Mouse (Mus musculus) CH12.LX (cell line): ENCODE measurements around the gene Prss27. TPM values are rescaled to one million over a fixed set of nuclear protein-coding genes. Genes with fewer than 3 reads are reported as not detected.

Experiments
- DNase-seq: peaks from one replicate; pipeline ENCODE4 v3.0.0-alpha.2; 2013; ENCODE audit errors: extremely low read depth
- H3K27ac ChIP-seq: 2 replicates; pipeline ENCODE4 v1.5.1; 2012; ENCODE audit warnings: low read depth, mild to moderate bottlenecking, control low read depth, moderate library complexity; ENCODE audit not compliant: insufficient read depth
- H3K27me3 ChIP-seq: replicated peaks from 2 replicates; pipeline ENCODE3; 2012; ENCODE audit warnings: inconsistent platforms
- H3K36me3 ChIP-seq, 2 experiments: replicated peaks in 1 of 2; 2 replicates each; pipeline versions ENCODE3 to v1.6.1; 2012; ENCODE audit warnings: inconsistent platforms in 1 of 2, low read length in 1 of 2, mild to moderate bottlenecking in 1 of 2, mixed read lengths in 1 of 2, moderate library complexity in 1 of 2; ENCODE audit not compliant: control insufficient read depth in 1 of 2, insufficient read depth in 1 of 2
- H3K4me1 ChIP-seq, 2 experiments: 2 replicates each; pipeline ENCODE4 v1.6.1; 2012; ENCODE audit warnings: inconsistent platforms in 1 of 2, moderate library complexity in 1 of 2; ENCODE audit not compliant: insufficient read depth in 2 of 2, control insufficient read depth in 1 of 2
- H3K4me2 ChIP-seq: 2 replicates; pipeline ENCODE4 v1.6.1; 2012; ENCODE audit warnings: low read depth, mild to moderate bottlenecking, control low read depth; ENCODE audit not compliant: poor library complexity, insufficient read depth, severe bottlenecking
- H3K4me3 ChIP-seq, 3 experiments: fragments of 150-350 bp in 1 of 3; sonication (generic) in 1 of 3; replicated peaks in 1 of 3; 2 replicates each; pipeline versions ENCODE3 to v1.5.1; 2011 to 2012; ENCODE audit warnings: low read depth in 2 of 3, low read length in 2 of 3, mild to moderate bottlenecking in 2 of 3, moderate library complexity in 2 of 3, control low read depth in 1 of 3, improper control_type of control experiment in 1 of 3, inconsistent platforms in 1 of 3, mixed read lengths in 1 of 3; ENCODE audit not compliant: poor library complexity in 1 of 3
- H3K79me2 ChIP-seq: replicated peaks from 2 replicates; pipeline ENCODE4 v1.6.1; 2012; ENCODE audit warnings: mild to moderate bottlenecking, moderate library complexity; ENCODE audit not compliant: control insufficient read depth, poor library complexity, insufficient read depth, severe bottlenecking; ENCODE audit errors: extremely low read depth
- H3K9ac ChIP-seq: 2 replicates; pipeline ENCODE4 v1.6.1; 2012; ENCODE audit warnings: low read depth, mild to moderate bottlenecking, control low read depth, moderate library complexity; ENCODE audit not compliant: insufficient read depth
- H3K9me3 ChIP-seq: replicated peaks from 2 replicates; pipeline ENCODE3; 2012; ENCODE audit warnings: low read length, inconsistent platforms, mixed read lengths
- CHD1 ChIP-seq: IDR thresholded peaks from 2 replicates; pipeline ENCODE4 v1.6.1; 2012; ENCODE audit warnings: low read depth, low read length, improper control_type of control experiment, inconsistent platforms
- CHD2 ChIP-seq: IDR thresholded peaks from 2 replicates; pipeline ENCODE4 v1.6.1; 2011; ENCODE audit warnings: low read length, improper control_type of control experiment
- CTCF ChIP-seq, 2 experiments: IDR thresholded peaks in 1 of 2; conservative IDR thresholded peaks in 1 of 2; 2 replicates each; pipeline ENCODE4 v1.5.1; 2011 to 2012; ENCODE audit warnings: low read depth in 2 of 2, low read length in 2 of 2, improper control_type of control experiment in 1 of 2, inconsistent platforms in 1 of 2, mild to moderate bottlenecking in 1 of 2, moderate library complexity in 1 of 2
- E2F4 ChIP-seq: IDR thresholded peaks from 2 replicates; pipeline ENCODE4 v1.6.1; 2011; ENCODE audit warnings: low read depth, low read length, improper control_type of control experiment; ENCODE audit not compliant: insufficient replicate concordance
- ELF1 ChIP-seq: IDR thresholded peaks from 2 replicates; pipeline ENCODE4 v1.6.1; 2014; ENCODE audit warnings: low read depth, mild to moderate bottlenecking, inconsistent platforms, low read length, improper control_type of control experiment
- JUND ChIP-seq: conservative IDR thresholded peaks from 2 replicates; pipeline ENCODE4 v1.6.1; 2011; ENCODE audit warnings: low read depth, low read length, improper control_type of control experiment
- KAT2A ChIP-seq: IDR thresholded peaks from 2 replicates; pipeline ENCODE4 v1.6.1; 2012; ENCODE audit warnings: low read length, improper control_type of control experiment, inconsistent platforms; ENCODE audit not compliant: insufficient replicate concordance
- MAFK ChIP-seq: IDR thresholded peaks from 2 replicates; pipeline ENCODE4 v1.6.1; 2011; ENCODE audit warnings: low read length, improper control_type of control experiment; ENCODE audit not compliant: insufficient replicate concordance
- MXI1 ChIP-seq: IDR thresholded peaks from 2 replicates; pipeline ENCODE4 v1.6.1; 2011; ENCODE audit warnings: mild to moderate bottlenecking, low read depth, low read length, improper control_type of control experiment
- POLR2AphosphoS2 ChIP-seq: IDR thresholded peaks from 2 replicates; pipeline ENCODE4 v1.6.1; 2011; ENCODE audit warnings: low read depth, low read length, improper control_type of control experiment
- RAD21 ChIP-seq: IDR thresholded peaks from 2 replicates; pipeline ENCODE4 v1.6.1; 2011; ENCODE audit warnings: low read depth, mild to moderate bottlenecking, low read length, improper control_type of control experiment, moderate library complexity
- SMC3 ChIP-seq: IDR thresholded peaks from 2 replicates; pipeline ENCODE4 v1.6.1; 2011; ENCODE audit warnings: low read depth, low read length, improper control_type of control experiment
- TBP ChIP-seq: conservative IDR thresholded peaks from 2 replicates; pipeline ENCODE4 v1.6.1; 2011; ENCODE audit warnings: low read depth, low read length, improper control_type of control experiment
- UBTF ChIP-seq: IDR thresholded peaks from 2 replicates; pipeline ENCODE4 v1.6.1; 2012; ENCODE audit warnings: low read depth, mild to moderate bottlenecking, inconsistent platforms, low read length, improper control_type of control experiment, moderate library complexity
- ZKSCAN1 ChIP-seq: IDR thresholded peaks from 2 replicates; pipeline ENCODE4 v1.6.1; 2012; ENCODE audit warnings: low read depth, inconsistent platforms, low read length, improper control_type of control experiment, borderline replicate concordance
- ZMIZ1 ChIP-seq: IDR thresholded peaks from 2 replicates; pipeline ENCODE4 v1.6.1; 2012; ENCODE audit warnings: low read depth, mild to moderate bottlenecking, inconsistent platforms, low read length, improper control_type of control experiment
- ZNF384 ChIP-seq: IDR thresholded peaks from 2 replicates; pipeline ENCODE4 v1.6.1; 2012; ENCODE audit warnings: low read depth, low read length, improper control_type of control experiment, inconsistent platforms
- dilution Hi-C: fragments of 300-500 bp; cut with MboI; formaldehyde crosslinking; loops from 2 replicates; pipeline ENCODE4 v1.14.3; 2020; ENCODE audit warnings: low sequenced_read_pairs; ENCODE audit not compliant: extremely low pct_unique_long_range_greater_than_20kb, extremely low pct_ligation_motif_present
- in situ Hi-C: fragments of 300-500 bp; cut with MboI; formaldehyde crosslinking; loops from 3 replicates; pipeline ENCODE4 v1.14.3; 2019; ENCODE audit warnings: low sequenced_read_pairs, low pct_ligation_motif_present, low pct_unique_long_range_greater_than_20kb, mixed read lengths
- polyA plus RNA-seq: library from polyadenylated mRNA; unstranded; fragments of >175 nt; gene quantifications from 2 replicates; pipeline ENCODE4 v1.2.1, GENCODE M21; 2012; ENCODE audit warnings: low read depth; ENCODE audit not compliant: insufficient read length
- total RNA-seq, 2 experiments: library from RNA; depleted of rRNA; stranded (reverse); fragments of 300-350 nt in 1 of 2; fragments of >200 nt in 1 of 2; gene quantifications; 2 replicates each; pipeline ENCODE4 v1.2.3; 2012 to 2014

Prss27 gene
- total and polyA plus RNA-seq, 3 experiments = not detected

DNA sequence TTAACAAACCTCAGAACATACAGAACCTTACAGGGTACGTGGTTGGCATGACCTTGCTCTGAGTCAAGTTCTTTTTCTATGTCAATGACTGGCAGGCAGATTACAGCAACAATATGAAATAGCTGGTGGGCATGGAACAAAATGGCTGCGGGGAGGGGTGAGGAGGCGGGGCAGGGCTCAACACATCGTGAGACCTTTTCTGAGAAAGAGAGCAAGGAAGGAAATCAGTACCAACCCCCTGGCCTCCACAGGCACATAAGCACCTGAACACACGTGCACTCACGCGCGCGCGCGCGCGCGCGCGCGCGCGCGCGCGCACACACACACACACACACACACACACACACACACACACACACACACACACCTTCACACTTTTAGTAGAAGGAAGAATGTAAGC, 7.4 kb upstream of the Prss27 start:
- no peak overlapping the region for H3K4me2 ChIP-seq
- TF ChIP-seq UBTF (no peak), CHD1 (no peak), ZKSCAN1 (no peak), ELF1 (no peak)
- no peak overlapping the region for H3K27ac ChIP-seq
- no peaks in the 10 kb centered on the region for H3K9me3 ChIP-seq
- no peaks in the 10 kb centered on the region for H3K79me2 ChIP-seq
- no peaks in the 10 kb centered on the region for H3K4me1 ChIP-seq
- no peaks in the 10 kb centered on the region for H3K36me3 ChIP-seq
- in situ Hi-C loops (no loop called here), dilution Hi-C loops (no loop called here)
- H3K4me3 ChIP-seq = no peak overlapping the region
- H3K27me3 ChIP-seq = peaks cover 40% of the 10 kb centered on the region
- DNase-seq = no peak
- H3K9ac ChIP-seq = no peak overlapping the region

- H3K79me2 ChIP-seq = no peaks in the 10 kb centered on the region
- H3K27ac ChIP-seq = no peak overlapping the region
- DNase-seq = no peak
- H3K27me3 ChIP-seq = peaks cover 19% of the 10 kb centered on the region
- H3K4me2 ChIP-seq = no peak overlapping the region
- dilution Hi-C loops = no loop called here
- in situ Hi-C loops = no loop called here
- peaks cover 2% of the 10 kb centered on the region for H3K9me3 ChIP-seq
- no peak overlapping the region for H3K4me3 ChIP-seq
- TF ChIP-seq RAD21 (no peak), ZMIZ1 (no peak), MAFK (no peak), ZNF384 (no peak), MXI1 (no peak), SMC3 (no peak), CHD2 (no peak), TBP (no peak), E2F4 (no peak), POLR2AphosphoS2 (no peak), JUND (no peak), ZKSCAN1 (no peak), CTCF (conservative IDR thresholded peaks at IDR 0.05 in 1 of 2, IDR thresholded peaks at IDR 0.05 in 1 of 2; ENCODE audit: low read depth in 2 of 2, low read length in 2 of 2) (no peak), UBTF (no peak), KAT2A (no peak)
- TF ChIP-seq, all 38 proteins: peak for 0
- H3K9ac ChIP-seq = no peak overlapping the region
- H3K4me1 ChIP-seq = no peaks in the 10 kb centered on the region; a peak in 1 of 4 replicates
- no peaks in the 10 kb centered on the region for H3K36me3 ChIP-seq
Observed at GRCm38 (mm10) chr17:24035087-24035486, 2.9 kb upstream of the Prss27 start.
